Mouse (Mus musculus): ENCODE measurements around the gene Cbfa2t2.

GRCm38 (mm10) chr2:154410355-154410754, 25.9 kb upstream of the Cbfa2t2 start:
- TF ChIP-seq POLR2A (IDR thresholded peaks at IDR 0.05; ENCODE audit: low read depth, low read length): no peak
- TF ChIP-seq CTCF (IDR thresholded peaks at IDR 0.05; ENCODE audit: extremely low read depth, insufficient read depth, insufficient read length, insufficient replicate concordance): no peak
